In the genomic region with DNA sequence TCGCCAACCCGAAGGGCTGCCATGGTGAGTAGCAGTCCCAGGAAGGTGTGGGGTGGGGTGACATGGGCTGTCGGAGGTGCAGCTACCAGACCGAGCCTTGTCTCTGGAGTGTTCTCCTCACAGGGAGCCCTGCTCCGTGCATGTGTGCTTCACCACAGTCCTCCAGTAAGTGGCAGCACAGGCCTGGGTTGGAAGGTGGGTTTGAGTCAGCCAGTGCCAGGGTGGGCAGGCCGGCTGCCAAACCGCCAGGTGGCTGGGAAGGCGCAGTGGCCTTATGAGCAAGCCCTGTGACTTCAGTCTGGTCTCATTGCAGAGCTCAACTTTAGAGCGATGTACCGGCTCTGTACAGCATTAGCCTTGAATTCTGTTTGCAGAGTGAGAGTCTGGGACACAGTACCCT, we compare ENCODE assay signal across 8 mouse cellular contexts. TPM values are rescaled to one million over a fixed set of nuclear protein-coding genes. Genes with fewer than 3 reads are reported as not detected.
DNase-seq lines count a peak whose midpoint lies in the region; ATAC-seq lines count a peak whose summit lies in the region.

No protein-coding gene starts in this region.

- H3K4me1 ChIP-seq in hindbrain, embryonic 14.5 days (replicated peaks; ENCODE audit: control insufficient read depth, insufficient read depth, low read length), result peaks cover 7% of the 10 kb centered on the region; the same call in 1 of the 2 replicates

- H3K9ac ChIP-seq in hindbrain, embryonic 14.5 days, result no peak overlapping the region

- WGBS in hindbrain, embryonic 14.5 days, result 33% methylated on average over 10 of the region's 10 CpGs

- H3K27me3 ChIP-seq in hindbrain, embryonic 14.5 days (ENCODE audit: control insufficient read depth, insufficient read depth, low read length), result no peaks in the 10 kb centered on the region

- ATAC-seq in hindbrain, embryonic 14.5 days (ENCODE audit: low FRiP score), result peak; percentile 86

- no peak overlapping the region for H3K27ac ChIP-seq in hindbrain, embryonic 14.5 days

- DNase-seq in NIH3T3 (ENCODE audit: low read depth), result peak; percentile 39
- DNase-seq in cerebellum, postnatal 14 days, result peak; percentile 100
- DNase-seq in gastrocnemius, adult 18-20 months (ENCODE audit: low spot score), result peak; percentile 87
- DNase-seq in hindbrain, embryonic 14.5 days (ENCODE audit: low spot score), result peak; percentile 81
- peak; percentile 85 to 86 for DNase-seq in layer of hippocampus, postnatal 25 days (ENCODE audit: extremely low spot score in 1 of 2, low spot score in 1 of 2)
- peak; percentile 41 for DNase-seq in lung, postnatal 25 days (ENCODE audit: low spot score)
- DNase-seq in right cerebral cortex, adult 18-20 months, result peak; percentile 89
- peak; percentile 92 for DNase-seq in thymus, postnatal 4 days

- no peaks in the 10 kb centered on the region for H3K9me3 ChIP-seq in hindbrain, embryonic 14.5 days (ENCODE audit: control insufficient read depth, low read length)

- no peak overlapping the region for H3K4me3 ChIP-seq in hindbrain, embryonic 14.5 days (replicated peaks; ENCODE audit: low read length)

- H3K4me2 ChIP-seq in hindbrain, embryonic 14.5 days (replicated peaks), result no peak overlapping the region

- H3K36me3 ChIP-seq in hindbrain, embryonic 14.5 days (replicated peaks; ENCODE audit: control insufficient read depth, insufficient read depth), result no peaks in the 10 kb centered on the region

RNA-seq across cellular contexts. Expression of a gene that starts 39.9 kb away (rescaled TPM):
- under 1 TPM in 1 of 2 experiments, not detected in 1; 0.40 TPM for total RNA-seq in gastrocnemius, adult 18-20 months (2021)
- 39.9 and 45.2 TPM in 2 replicates for polyA plus RNA-seq in hindbrain, embryonic 14.5 days (2014; fragmentation: Nextera tagmentation; extraction: Ambion mirVana)
- total RNA-seq in layer of hippocampus, postnatal 25 days (2021), result 10 to 100 TPM; 26.5 to 27.5 TPM

RNA-seq across cellular contexts. Expression of a gene that starts 57.2 kb away (rescaled TPM):
- total RNA-seq in gastrocnemius, adult 18-20 months (2021), result 10 to 100 TPM; 10.7 to 19.6 TPM
- polyA plus RNA-seq in hindbrain, embryonic 14.5 days (2014; fragmentation: Nextera tagmentation; extraction: Ambion mirVana), result 6.5 and 9.6 TPM in 2 replicates
- 10 to 100 TPM in 1 of 2 experiments, 1 to 10 TPM in 1; 9.3 to 11.2 TPM for total RNA-seq in layer of hippocampus, postnatal 25 days (2021)

Comparison
In these comparisons a context has a peak if more than half of its experiments do, and no peak if none do; other contexts are left out.
1. DNase-seq: peak in every context shown above with its lines; median percentile 100 in cerebellum, postnatal 14 days; 92 in thymus, postnatal 4 days; 89 in right cerebral cortex, adult 18-20 months; 87 in gastrocnemius, adult 18-20 months; 86 in layer of hippocampus, postnatal 25 days; 81 in hindbrain, embryonic 14.5 days; 41 in lung, postnatal 25 days; 39 in NIH3T3.
2. RNA of a gene that starts 39.9 kb away (total RNA-seq): 26.5 to 27.5 TPM in layer of hippocampus, postnatal 25 days; 0.40 TPM in gastrocnemius, adult 18-20 months; every median in the first group is over 10 times any median in the second.